Mouse (Mus musculus) cerebellum, postnatal 25 days (tissue): ENCODE data around the gene Gm20721.
A peak's percentile ranks its signal among the peaks of the same experiment; 100 is the strongest.
"Not testable (repeated sequence)": the region's sequence is repeated elsewhere in the genome, so short reads cannot be mapped to it uniquely, and the experiment has no call there.

Experiments used
- DNase-seq, 2 experiments: peaks; one replicate each; pipeline ENCODE4 v3.0.0; 2021; ENCODE audit warnings: mixed read lengths in 2 of 2

The Gm20721 gene

GRCm38 (mm10) chr2:174329663-174330615 is 16.6 kb downstream of the Gm20721 start:
- DNase-seq: peak; percentile 85 to 91

- DNase-seq: peak; percentile 34 to 45
These were observed 17.4 kb downstream of the Gm20721 start for GRCm38 (mm10) chr2:174328926-174329662.

GRCm38 (mm10) chr2:174328358-174328905 is 18.1 kb downstream of the Gm20721 start:
- DNase-seq: peak; percentile 32 to 37

- DNase-seq: peak; percentile 80 to 86
These were observed 19.1 kb downstream of the Gm20721 start for GRCm38 (mm10) chr2:174327295-174327981.

- DNase-seq: no peak
These were observed 20.0 kb downstream of the Gm20721 start for GRCm38 (mm10) chr2:174326481-174326880.

- no peak for DNase-seq
These were observed 20.5 kb downstream of the Gm20721 start for GRCm38 (mm10) chr2:174325989-174326388.

- DNase-seq: no peak
These were observed 29.9 kb downstream of the Gm20721 start for GRCm38 (mm10) chr2:174316661-174317060.

- DNase-seq: not testable (repeated sequence)
These were observed 31.1 kb downstream of the Gm20721 start for GRCm38 (mm10) chr2:174315445-174315844.

- no peak for DNase-seq
These were observed 33.9 kb downstream of the Gm20721 start for GRCm38 (mm10) chr2:174312661-174313060.

- DNase-seq: peak; percentile 78 to 87
These were observed 34.3 kb downstream of the Gm20721 start for GRCm38 (mm10) chr2:174312118-174312647.

- no peak for DNase-seq
These were observed 34.9 kb downstream of the Gm20721 start for GRCm38 (mm10) chr2:174311613-174312012.

GRCm38 (mm10) chr2:174310913-174311514 is 35.5 kb downstream of the Gm20721 start:
- peak; percentile 48 to 66 for DNase-seq

- no peak for DNase-seq
These were observed 38.6 kb downstream of the Gm20721 start for GRCm38 (mm10) chr2:174307903-174308302.

- no peak for DNase-seq
These were observed 40.9 kb downstream of the Gm20721 start for GRCm38 (mm10) chr2:174305646-174306045.

- no peak for DNase-seq
These were observed 44.0 kb downstream of the Gm20721 start for GRCm38 (mm10) chr2:174302526-174302925.

GRCm38 (mm10) chr2:174300666-174301065 is 45.8 kb downstream of the Gm20721 start:
- no peak for DNase-seq

GRCm38 (mm10) chr2:174300186-174300585 is 46.3 kb downstream of the Gm20721 start:
- no peak for DNase-seq

- DNase-seq: no peak
These were observed 46.7 kb downstream of the Gm20721 start for GRCm38 (mm10) chr2:174299771-174300160.

- DNase-seq: no peak
These were observed 47.3 kb downstream of the Gm20721 start for GRCm38 (mm10) chr2:174299091-174299770.

GRCm38 (mm10) chr2:174298471-174298870 is 48.0 kb downstream of the Gm20721 start:
- DNase-seq: no peak

- DNase-seq: no peak
These were observed 48.7 kb downstream of the Gm20721 start for GRCm38 (mm10) chr2:174297851-174298250.
